Mouse (Mus musculus): ENCODE measurements at regions not wholly inside any gene's neighbourhood (a gene's known extent, or its start where the extent isn't known, plus 50 kb on each side); places are given as distances from the start of the nearest gene placed in this dataset.

- DNase-seq (ENCODE audit: low spot score) = no peak
Measured at GRCm38 (mm10) chr11:34977861-34978260, 143.2 kb upstream of the Slit3 start.

GRCm38 (mm10) chr11:34975771-34976302, 142.4 kb upstream of the Spdl1 start:
- no peak for DNase-seq (ENCODE audit: low spot score)

- DNase-seq (ENCODE audit: low spot score) = peak; percentile 13
Measured at GRCm38 (mm10) chr11:34973467-34973921, 140.1 kb upstream of the Spdl1 start.

GRCm38 (mm10) chr11:34973012-34973411, 139.6 kb upstream of the Spdl1 start:
- DNase-seq (ENCODE audit: low spot score) = no peak

GRCm38 (mm10) chr11:34959291-34959690, 125.8 kb upstream of the Spdl1 start:
- peak; percentile 35 for DNase-seq (ENCODE audit: low spot score)

- peak; percentile 47 for DNase-seq (ENCODE audit: low spot score)
Measured at GRCm38 (mm10) chr11:34941486-34942456, 108.3 kb upstream of the Spdl1 start.

GRCm38 (mm10) chr11:34940151-34940550, 106.7 kb upstream of the Spdl1 start:
- DNase-seq (ENCODE audit: low spot score) = peak; percentile 9

- DNase-seq (ENCODE audit: low spot score) = no peak
Measured at GRCm38 (mm10) chr11:34939002-34939401, 105.6 kb upstream of the Spdl1 start.

GRCm38 (mm10) chr11:34932191-34932590, 98.8 kb upstream of the Spdl1 start:
- no peak for DNase-seq (ENCODE audit: low spot score)

GRCm38 (mm10) chr11:34917175-34917574, 83.7 kb upstream of the Spdl1 start:
- no peak for DNase-seq (ENCODE audit: low spot score)

GRCm38 (mm10) chr11:34909841-34910240, 76.4 kb upstream of the Spdl1 start:
- DNase-seq (ENCODE audit: low spot score) = peak; percentile 58

- DNase-seq (ENCODE audit: low spot score) = peak; percentile 52
Measured at GRCm38 (mm10) chr11:34904271-34904670, 70.8 kb upstream of the Spdl1 start.

GRCm38 (mm10) chr11:34899400-34899799, 66.0 kb upstream of the Spdl1 start:
- peak; percentile 59 for DNase-seq (ENCODE audit: low spot score)

- DNase-seq (ENCODE audit: low spot score) = peak; percentile 35
Measured at GRCm38 (mm10) chr11:34895624-34896023, 62.2 kb upstream of the Spdl1 start.

- no peak for DNase-seq (ENCODE audit: low spot score)
Measured at GRCm38 (mm10) chr11:34888374-34889136, 55.1 kb upstream of the Spdl1 start.

GRCm38 (mm10) chr11:34887587-34887986, 54.1 kb upstream of the Spdl1 start:
- DNase-seq (ENCODE audit: low spot score) = no peak

All from embryo, embryonic 10.5 days (tissue).